Mouse (Mus musculus) CD8-positive naive resting alpha-beta T cell, adult 2 months (primary cell): ENCODE results near the gene Dpp8.
"Not testable (repeated sequence)": the region's sequence is repeated elsewhere in the genome, so short reads cannot be mapped to it uniquely, and the experiment has no call there.

Source experiments
- DNase-seq, 2 experiments: peaks; one replicate each; pipeline ENCODE4 v3.0.0; 2022; ENCODE audit warnings: low read depth in 2 of 2, low spot score in 2 of 2

Dpp8 gene

GRCm38 (mm10) chr9:65021887-65022579, 10.2 kb upstream of the Dpp8 start:
- peak in 1 of 2 experiments; percentile 78 for DNase-seq

GRCm38 (mm10) chr9:65022580-65023135, 9.6 kb upstream of the Dpp8 start:
- DNase-seq = no peak

- DNase-seq = no peak
These were observed 8.8 kb upstream of the Dpp8 start for GRCm38 (mm10) chr9:65023447-65023846.

- DNase-seq = no peak
These were observed 5.0 kb upstream of the Dpp8 start for GRCm38 (mm10) chr9:65027241-65027640.

GRCm38 (mm10) chr9:65028313-65028712, 3.9 kb upstream of the Dpp8 start:
- no peak for DNase-seq

GRCm38 (mm10) chr9:65031355-65031754, 859 bp upstream of the Dpp8 start:
- not testable (repeated sequence) for DNase-seq

- DNase-seq = no peak
These were observed 333 bp upstream of the Dpp8 start for GRCm38 (mm10) chr9:65031894-65032268.

GRCm38 (mm10) chr9:65036456-65036855, 4.2 kb downstream of the Dpp8 start:
- no peak for DNase-seq

- no peak for DNase-seq
These were observed 4.6 kb downstream of the Dpp8 start for GRCm38 (mm10) chr9:65036861-65037260.

GRCm38 (mm10) chr9:65041430-65041829, 9.2 kb downstream of the Dpp8 start:
- DNase-seq = peak; percentile 7 to 8

GRCm38 (mm10) chr9:65046993-65047392, 14.8 kb downstream of the Dpp8 start:
- no peak for DNase-seq

- no peak for DNase-seq
These were observed 17.2 kb downstream of the Dpp8 start for GRCm38 (mm10) chr9:65049422-65049821.

GRCm38 (mm10) chr9:65050981-65051380, 18.8 kb downstream of the Dpp8 start:
- no peak for DNase-seq

GRCm38 (mm10) chr9:65064251-65064650, 32.0 kb downstream of the Dpp8 start:
- no peak for DNase-seq

- no peak for DNase-seq
These were observed 38.4 kb downstream of the Dpp8 start for GRCm38 (mm10) chr9:65070587-65070986.

- no peak for DNase-seq
These were observed 41.3 kb downstream of the Dpp8 start for GRCm38 (mm10) chr9:65073555-65073954.

- no peak for DNase-seq
These were observed 42.0 kb downstream of the Dpp8 start for GRCm38 (mm10) chr9:65074251-65074650.

GRCm38 (mm10) chr9:65074855-65075493, 42.8 kb downstream of the Dpp8 start:
- DNase-seq = no peak

GRCm38 (mm10) chr9:65077536-65077935, 45.3 kb downstream of the Dpp8 start:
- DNase-seq = no peak

GRCm38 (mm10) chr9:65080141-65080540, 47.9 kb downstream of the Dpp8 start:
- not testable (repeated sequence) for DNase-seq

- DNase-seq = no peak
These were observed 51.0 kb downstream of the Dpp8 start for GRCm38 (mm10) chr9:65083075-65083765.
